Mouse (Mus musculus): Measurements from ENCODE around the gene Cd300lg. TPM values are rescaled to one million over a fixed set of nuclear protein-coding genes. Genes with fewer than 3 reads are reported as not detected.

The Cd300lg gene
- polyA plus RNA-seq, 1 experiment: not detected

DNA sequence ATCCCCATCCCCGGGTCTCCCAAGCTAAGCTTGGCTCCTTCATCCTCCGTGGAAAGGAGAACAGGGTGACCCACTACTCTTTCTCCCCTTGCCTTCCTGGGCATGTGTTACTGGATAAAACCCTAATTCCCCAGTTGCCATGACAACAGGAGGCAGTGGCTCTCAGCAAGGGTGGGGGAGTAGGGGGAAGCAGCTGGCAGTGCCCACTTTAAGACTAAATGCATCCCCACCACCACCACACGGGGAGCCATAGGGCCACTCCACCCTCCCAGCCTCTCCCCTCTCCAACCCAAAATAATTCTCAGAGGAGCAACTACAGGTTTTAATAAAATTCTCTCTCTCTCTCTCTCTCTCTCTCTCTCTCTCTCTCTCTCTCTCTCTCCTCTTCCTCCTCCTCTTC is 45.0 kb downstream of the Cd300lg start:
- H3K27ac ChIP-seq (ENCODE audit: insufficient read depth, low read length): no peak overlapping the region
- H3K9me3 ChIP-seq (replicated peaks; ENCODE audit: control insufficient read depth, insufficient read depth, low read length, poor library complexity, severe bottlenecking): no peaks in the 10 kb centered on the region
- TF ChIP-seq EP300 (IDR thresholded peaks at IDR 0.05; ENCODE audit: insufficient read depth, low read depth, low read length): no peak
- no peak overlapping the region for H3K4me3 ChIP-seq (ENCODE audit: low read depth, low read length)
- H3K36me3 ChIP-seq (ENCODE audit: control insufficient read depth, insufficient read depth, low read length, poor library complexity, severe bottlenecking): no peaks in the 10 kb centered on the region
- no peaks in the 10 kb centered on the region for H3K27me3 ChIP-seq (ENCODE audit: control insufficient read depth, insufficient read depth, low read length, poor library complexity, severe bottlenecking)
- H3K4me1 ChIP-seq (ENCODE audit: control insufficient read depth, insufficient read depth, low read length): no peaks in the 10 kb centered on the region
- no peak overlapping the region for H3K9ac ChIP-seq (ENCODE audit: low read depth, poor library complexity, severe bottlenecking)

DNA sequence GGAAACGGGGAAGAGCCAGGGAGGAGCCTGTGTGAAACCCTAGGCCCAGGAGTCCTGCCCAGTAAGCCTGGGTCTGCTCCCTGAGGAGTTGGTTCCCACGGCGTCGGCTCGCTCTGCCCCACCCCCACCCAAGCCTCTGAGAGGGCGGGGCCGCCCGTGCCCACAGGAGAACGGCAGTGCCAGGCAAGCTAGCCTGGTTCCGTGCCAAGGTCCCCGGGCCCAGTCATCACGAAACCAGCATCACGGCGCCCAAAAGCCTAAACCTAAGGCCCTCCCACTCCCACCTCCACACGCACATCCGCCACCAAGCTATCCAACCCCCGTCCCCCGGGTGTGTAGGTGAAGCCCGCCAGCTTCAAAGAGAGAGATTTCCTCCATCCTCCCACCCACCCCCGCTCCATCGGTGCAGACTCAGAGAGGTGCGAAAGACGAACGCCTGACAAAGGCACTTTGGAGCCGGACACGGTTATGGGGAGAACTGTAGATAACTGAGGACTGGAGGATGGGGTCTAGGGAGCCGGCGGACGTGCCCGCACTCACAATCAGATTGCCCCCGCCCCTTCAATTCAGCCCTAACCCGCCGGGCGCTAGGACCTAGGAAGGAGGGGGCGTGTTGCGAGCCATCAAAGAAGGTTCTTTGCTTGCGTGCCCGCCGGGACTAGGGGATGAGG is 45.9 kb downstream of the Cd300lg start:
- no peaks in the 10 kb centered on the region for H3K4me1 ChIP-seq (ENCODE audit: control insufficient read depth, insufficient read depth, low read length)
- H3K4me3 ChIP-seq (ENCODE audit: low read depth, low read length): peak overlapping the region; percentile 90
- H3K27me3 ChIP-seq (ENCODE audit: control insufficient read depth, insufficient read depth, low read length, poor library complexity, severe bottlenecking): no peaks in the 10 kb centered on the region

DNA sequence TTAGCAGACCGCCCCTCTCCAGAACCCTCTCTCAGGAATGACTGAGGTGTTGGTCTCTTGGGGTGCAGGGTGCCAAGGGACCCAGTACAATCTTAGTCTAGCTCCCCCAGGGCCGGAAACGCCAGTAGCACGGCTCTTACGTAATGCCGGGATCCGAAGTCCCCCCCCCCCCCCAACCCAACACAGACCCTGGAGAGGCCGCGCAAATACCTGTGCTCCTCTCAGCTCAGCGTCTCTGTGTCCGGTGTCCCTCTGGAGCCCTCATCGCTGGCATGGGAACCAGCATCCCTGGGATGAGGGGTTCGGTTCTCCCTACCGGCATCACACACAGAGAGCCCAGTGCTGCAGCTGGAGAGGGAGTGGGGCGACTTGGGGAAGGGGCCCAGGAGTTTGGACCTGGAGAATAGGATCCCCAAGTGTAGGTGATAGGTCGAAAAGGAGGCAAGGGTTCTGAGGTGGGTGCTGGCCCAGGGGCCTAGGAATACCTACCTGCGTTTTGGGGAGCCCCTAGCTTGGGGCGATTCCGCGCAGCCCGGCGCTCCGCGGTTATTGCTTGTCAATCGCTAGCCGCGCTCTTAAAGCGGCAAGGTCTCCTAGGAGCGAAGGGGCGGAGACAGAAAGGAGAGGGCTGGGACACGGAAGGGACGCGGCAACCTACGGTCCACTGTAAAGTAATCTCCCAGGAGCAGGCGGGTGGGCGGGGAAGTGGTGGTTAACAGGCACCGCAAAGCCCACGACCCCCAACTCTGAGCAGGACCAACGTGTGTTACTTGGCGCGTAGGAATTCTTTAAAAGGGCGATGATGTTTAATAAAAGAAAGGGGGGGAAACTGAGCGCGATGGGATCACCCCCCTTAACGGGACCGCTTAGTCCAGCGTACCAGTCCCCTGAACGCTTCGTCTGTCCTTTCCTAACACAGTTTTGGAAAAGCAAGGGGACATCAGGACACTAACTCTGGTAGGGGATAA is 46.9 kb downstream of the Cd300lg start, which contains the start of gene Mpp2:
Mpp2 (minus strand) TSS at position 585 of the 968 bp plus-strand sequence.
- no peaks in the 10 kb centered on the region for H3K4me1 ChIP-seq (ENCODE audit: control insufficient read depth, insufficient read depth, low read length)
- H3K36me3 ChIP-seq (ENCODE audit: control insufficient read depth, insufficient read depth, low read length, poor library complexity, severe bottlenecking): no peaks in the 10 kb centered on the region
- H3K4me3 ChIP-seq (ENCODE audit: low read depth, low read length): peak within 1 kb of the TSS; percentile 90
- TF ChIP-seq CTCF (IDR thresholded peaks at IDR 0.05; ENCODE audit: low read depth, low read length) (no peak), POLR2A (IDR thresholded peaks at IDR 0.05; ENCODE audit: insufficient read depth, low read length) (no peak), EP300 (IDR thresholded peaks at IDR 0.05; ENCODE audit: insufficient read depth, low read depth, low read length) (no peak)
- no peaks in the 10 kb centered on the region for H3K27me3 ChIP-seq (ENCODE audit: control insufficient read depth, insufficient read depth, low read length, poor library complexity, severe bottlenecking)
- H3K27ac ChIP-seq (ENCODE audit: insufficient read depth, low read length): no peak within 1 kb of the TSS
- no peaks in the 10 kb centered on the region for H3K9me3 ChIP-seq (replicated peaks; ENCODE audit: control insufficient read depth, insufficient read depth, low read length, poor library complexity, severe bottlenecking)
- peak within 1 kb of the TSS; percentile 38 for H3K9ac ChIP-seq (ENCODE audit: low read depth, poor library complexity, severe bottlenecking)

More for the DNA sequence above, 45.9 kb downstream of the Cd300lg start:
- Histone ChIP-seq H3K27ac (ENCODE audit: insufficient read depth, low read length) (no peak overlapping the region), H3K9me3 (replicated peaks; ENCODE audit: control insufficient read depth, insufficient read depth, low read length, poor library complexity, severe bottlenecking) (no peaks in the 10 kb centered on the region), H3K36me3 (ENCODE audit: control insufficient read depth, insufficient read depth, low read length, poor library complexity, severe bottlenecking) (no peaks in the 10 kb centered on the region), H3K9ac (ENCODE audit: low read depth, poor library complexity, severe bottlenecking) (peak overlapping the region; percentile 38)
- TF ChIP-seq EP300 (IDR thresholded peaks at IDR 0.05; ENCODE audit: insufficient read depth, low read depth, low read length) (0 out of 2 replicates have a peak, but pooled peaks have one; percentile 38), CTCF (IDR thresholded peaks at IDR 0.05; ENCODE audit: low read depth, low read length) (no peak)

DNA sequence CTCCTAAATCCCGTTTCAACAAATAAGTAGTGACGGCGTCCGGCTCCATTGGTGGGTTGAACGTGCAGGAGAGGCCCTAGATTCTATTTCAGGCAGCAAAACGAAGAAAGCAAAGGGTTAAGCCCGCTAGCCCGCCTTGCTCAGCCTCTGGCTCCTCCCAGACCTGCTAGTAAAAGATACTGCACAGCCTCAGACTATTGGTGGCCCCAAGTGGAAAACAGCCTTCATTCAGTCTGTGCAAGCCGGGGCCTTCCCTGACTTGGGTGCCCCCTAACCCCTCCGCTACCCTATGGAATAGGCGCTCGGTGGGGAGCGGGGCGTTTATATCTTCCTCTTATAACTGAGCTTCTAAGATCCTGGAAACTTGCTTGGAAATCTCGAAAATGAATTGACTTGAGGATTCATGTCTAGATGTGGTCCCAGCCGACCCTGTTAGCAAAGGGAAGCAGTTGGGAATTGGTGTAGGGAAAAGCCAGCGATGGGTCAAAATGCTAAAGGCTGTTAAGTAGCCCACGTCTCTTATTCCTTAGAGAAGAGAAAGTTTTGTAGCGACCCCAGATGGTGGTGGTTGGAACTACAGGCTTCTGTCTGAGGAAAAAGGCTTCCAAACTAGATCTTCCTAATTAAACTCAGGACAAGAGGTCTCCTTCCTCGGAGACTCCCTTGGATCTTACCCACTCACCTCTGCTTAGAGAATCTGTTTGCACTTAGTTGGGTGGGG is 47.9 kb downstream of the Cd300lg start:
- H3K36me3 ChIP-seq (ENCODE audit: control insufficient read depth, insufficient read depth, low read length, poor library complexity, severe bottlenecking): no peaks in the 10 kb centered on the region
- H3K9me3 ChIP-seq (replicated peaks; ENCODE audit: control insufficient read depth, insufficient read depth, low read length, poor library complexity, severe bottlenecking): no peaks in the 10 kb centered on the region
- H3K27ac ChIP-seq (ENCODE audit: insufficient read depth, low read length): no peak overlapping the region
- H3K9ac ChIP-seq (ENCODE audit: low read depth, poor library complexity, severe bottlenecking): peak overlapping the region; percentile 38
- H3K27me3 ChIP-seq (ENCODE audit: control insufficient read depth, insufficient read depth, low read length, poor library complexity, severe bottlenecking): no peaks in the 10 kb centered on the region
- no peaks in the 10 kb centered on the region for H3K4me1 ChIP-seq (ENCODE audit: control insufficient read depth, insufficient read depth, low read length)
- peak overlapping the region; percentile 90 for H3K4me3 ChIP-seq (ENCODE audit: low read depth, low read length)
- TF ChIP-seq CTCF (IDR thresholded peaks at IDR 0.05; ENCODE audit: low read depth, low read length) (peak; percentile 18), POLR2A (IDR thresholded peaks at IDR 0.05; ENCODE audit: insufficient read depth, low read length) (no peak)

DNA sequence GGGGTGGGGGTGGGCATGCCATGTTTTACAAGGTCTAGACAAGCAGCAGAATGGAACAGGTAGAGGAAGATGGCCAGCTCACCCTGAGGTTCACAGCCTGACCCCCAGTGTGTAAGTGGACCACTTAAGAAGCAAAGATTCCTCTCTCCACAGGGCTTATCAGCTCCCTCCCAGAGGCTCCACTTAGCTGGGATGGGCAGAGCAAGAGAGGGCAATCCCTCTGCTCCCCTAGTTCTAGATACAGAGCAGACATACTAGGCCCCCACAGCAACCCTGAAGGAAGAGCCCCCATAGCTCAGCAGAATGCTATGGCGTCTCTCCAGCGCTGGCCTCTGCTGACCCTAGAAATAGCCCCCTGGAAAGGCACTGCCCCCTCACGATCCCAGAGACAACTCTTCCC is 54.4 kb downstream of the Cd300lg start:
- Histone ChIP-seq H3K4me1 (ENCODE audit: control insufficient read depth, insufficient read depth, low read length) (peaks cover 2% of the 10 kb centered on the region), H3K9me3 (replicated peaks; ENCODE audit: control insufficient read depth, insufficient read depth, low read length, poor library complexity, severe bottlenecking) (no peaks in the 10 kb centered on the region), H3K36me3 (ENCODE audit: control insufficient read depth, insufficient read depth, low read length, poor library complexity, severe bottlenecking) (no peaks in the 10 kb centered on the region), H3K27ac (ENCODE audit: insufficient read depth, low read length) (no peak overlapping the region), H3K4me3 (ENCODE audit: low read depth, low read length) (no peak overlapping the region), H3K27me3 (ENCODE audit: control insufficient read depth, insufficient read depth, low read length, poor library complexity, severe bottlenecking) (no peaks in the 10 kb centered on the region), H3K9ac (ENCODE audit: low read depth, poor library complexity, severe bottlenecking) (no peak overlapping the region)
- TF ChIP-seq POLR2A (IDR thresholded peaks at IDR 0.05; ENCODE audit: insufficient read depth, low read length): no peak
- no peak for TF ChIP-seq CTCF (IDR thresholded peaks at IDR 0.05; ENCODE audit: low read depth, low read length)
- no peak for TF ChIP-seq EP300 (IDR thresholded peaks at IDR 0.05; ENCODE audit: insufficient read depth, low read depth, low read length)

All from ES-Bruce4 (cell line).